Mouse (Mus musculus) testis, postnatal 14 days (tissue): ENCODE measurements around the gene Vmn1r180.
"Not testable (repeated sequence)": the region's sequence is repeated elsewhere in the genome, so short reads cannot be mapped to it uniquely, and the experiment has no call there.

Experiments
- DNase-seq: peaks from one replicate; pipeline ENCODE4 v3.0.0; 2021; ENCODE audit warnings: low spot score

Gene Vmn1r180

GRCm38 (mm10) chr7:23950332-23950731 is at the start of gene Vmn1r180:
Gene Vmn1r180, plus strand, starts transcription at chr7:23950632.
- no peak for DNase-seq

GRCm38 (mm10) chr7:23926678-23927077 is 23.8 kb upstream of the Vmn1r180 start, which contains the start of gene Vmn1r179:
Gene Vmn1r179, plus strand, starts transcription at chr7:23926978.
- no peak for DNase-seq

- not testable (repeated sequence) for DNase-seq
These were observed 17.6 kb downstream of the Vmn1r180 start for GRCm38 (mm10) chr7:23968044-23968443.

- not testable (repeated sequence) for DNase-seq
These were observed 23.9 kb downstream of the Vmn1r180 start, which contains the start of gene Vmn1r181 for GRCm38 (mm10) chr7:23974315-23974714. Gene Vmn1r181, plus strand, starts transcription at chr7:23974615.

- DNase-seq = no peak
These were observed 51.0 kb downstream of the Vmn1r180 start, which contains the start of gene V1rd19 for GRCm38 (mm10) chr7:24001391-24001790. Gene V1rd19, plus strand, starts transcription at chr7:24001691.
